ENCODE assay signal across 8 mouse cellular contexts in the genomic region with DNA sequence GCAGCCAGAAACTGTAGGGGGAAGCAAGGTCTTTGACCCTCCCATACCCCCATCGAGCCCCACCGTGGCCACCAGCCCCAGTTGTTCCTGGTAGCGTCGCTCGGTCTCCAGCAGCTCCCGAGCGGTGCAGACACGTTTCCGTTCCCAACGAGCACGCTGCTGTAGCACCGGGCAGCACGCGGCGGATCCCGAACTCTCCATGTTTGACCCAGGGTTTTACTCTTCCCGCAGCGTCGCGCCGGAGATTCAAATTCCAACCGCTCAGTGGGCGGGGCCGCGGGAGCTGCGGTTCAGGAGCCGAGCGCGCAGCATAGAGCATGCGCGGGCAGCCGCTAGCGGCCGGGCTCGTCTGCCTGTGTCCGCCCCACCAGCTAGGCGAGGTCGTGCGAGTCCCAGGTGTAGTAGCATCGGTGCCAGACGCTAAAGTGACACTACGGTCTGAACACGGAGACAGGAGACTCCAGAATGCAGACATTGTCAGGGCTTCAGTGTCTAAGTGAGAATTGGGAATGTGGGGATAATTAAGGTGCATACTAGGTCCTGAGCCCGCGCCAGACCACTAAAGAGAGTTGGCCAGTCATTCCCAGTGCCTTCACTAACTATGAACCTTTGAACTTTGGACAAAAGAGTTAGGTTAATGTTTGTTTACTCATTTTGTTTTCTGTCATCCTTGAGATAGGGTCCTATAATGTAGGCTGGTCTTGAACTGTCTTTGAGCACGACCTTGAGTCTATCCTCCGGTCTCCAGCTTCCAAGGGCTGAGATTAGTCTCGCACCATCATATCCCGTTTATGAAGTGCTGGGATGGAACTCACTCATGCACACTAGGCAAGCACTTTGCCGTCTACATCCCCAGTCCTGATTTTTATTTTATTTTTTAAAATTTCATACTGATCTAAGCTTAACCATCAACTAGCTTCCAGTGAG. TPM values are rescaled to one million over a fixed set of nuclear protein-coding genes. Genes with fewer than 3 reads are reported as not detected.
DNase-seq lines count a peak whose midpoint lies in the region; ATAC-seq lines count a peak whose summit lies in the region.

A gene (minus strand): TSS at position 289 of the 927 bp plus-strand sequence.

- H3K9ac ChIP-seq in embryonic facial prominence, embryonic 13.5 days: peak within 1 kb of the TSS; percentile 80
- H3K9ac ChIP-seq in kidney, embryonic 14.5 days (ENCODE audit: low read depth, low read length): peak within 1 kb of the TSS; percentile 76
- peak within 1 kb of the TSS; percentile 89 for H3K9ac ChIP-seq in liver, embryonic 13.5 days
- H3K9ac ChIP-seq in stomach, embryonic 16.5 days (ENCODE audit: low read length): peak within 1 kb of the TSS; percentile 78

- peaks cover 46% of the 10 kb centered on the region for H3K4me1 ChIP-seq in embryonic facial prominence, embryonic 13.5 days
- peaks cover 42% of the 10 kb centered on the region for H3K4me1 ChIP-seq in heart, embryonic 10.5 days
- H3K4me1 ChIP-seq in kidney, embryonic 14.5 days (ENCODE audit: control insufficient read depth, insufficient read depth, low read length): peaks cover 15% of the 10 kb centered on the region
- H3K4me1 ChIP-seq in liver, embryonic 13.5 days (replicated peaks): peaks cover 59% of the 10 kb centered on the region
- peaks cover 19% of the 10 kb centered on the region; the same call in 1 of the 2 replicates for H3K4me1 ChIP-seq in stomach, embryonic 16.5 days (ENCODE audit: control insufficient read depth, insufficient read depth, low read length)

- H3K27ac ChIP-seq in embryonic facial prominence, embryonic 13.5 days: peak within 1 kb of the TSS; percentile 45
- peak within 1 kb of the TSS; percentile 88 for H3K27ac ChIP-seq in heart, embryonic 10.5 days
- H3K27ac ChIP-seq in kidney, embryonic 14.5 days (ENCODE audit: low read depth, low read length): peak within 1 kb of the TSS; percentile 71
- H3K27ac ChIP-seq in liver, embryonic 13.5 days: peak within 1 kb of the TSS; percentile 80
- H3K27ac ChIP-seq in stomach, embryonic 16.5 days (ENCODE audit: low read length): peak within 1 kb of the TSS; percentile 68

- DNase-seq in B cell, adult 2 months: peak; percentile 56 to 63
- DNase-seq in adrenal gland, postnatal 4 days (ENCODE audit: low spot score in 2 of 2): peak; percentile 47 to 71
- DNase-seq in heart, embryonic 10.5 days (ENCODE audit: low spot score): peak; percentile 94
- DNase-seq in liver, embryonic 13.5 days: peak; percentile 85
- DNase-seq in naive thymus-derived CD4-positive, alpha-beta T cell, adult 2 months (ENCODE audit: low read depth): peak; percentile 76

- WGBS in embryonic facial prominence, embryonic 13.5 days: 6% methylated on average over 50 of the region's 50 CpGs
- WGBS in heart, embryonic 10.5 days: 7% methylated on average over 50 of the region's 50 CpGs
- 8% methylated on average over 50 of the region's 50 CpGs for WGBS in kidney, embryonic 14.5 days
- 7% methylated on average over 50 of the region's 50 CpGs for WGBS in liver, embryonic 13.5 days (ENCODE audit: insufficient replicate concordance)
- 7% methylated on average over 50 of the region's 50 CpGs for WGBS in stomach, embryonic 16.5 days

- no peaks in the 10 kb centered on the region for H3K27me3 ChIP-seq in embryonic facial prominence, embryonic 13.5 days
- H3K27me3 ChIP-seq in heart, embryonic 10.5 days (ENCODE audit: insufficient read depth, poor library complexity, severe bottlenecking): 0 out of 2 replicates have a peak, but pooled peaks cover 10% of the 10 kb centered on the region
- no peaks in the 10 kb centered on the region for H3K27me3 ChIP-seq in kidney, embryonic 14.5 days (ENCODE audit: control insufficient read depth, insufficient read depth, low read length)
- H3K27me3 ChIP-seq in liver, embryonic 13.5 days: no peaks in the 10 kb centered on the region; the same call in 1 of the 2 replicates
- H3K27me3 ChIP-seq in stomach, embryonic 16.5 days (ENCODE audit: control insufficient read depth, insufficient read depth, low read length): no peaks in the 10 kb centered on the region

- peak within 1 kb of the TSS; percentile 65 for H3K4me3 ChIP-seq in embryonic facial prominence, embryonic 13.5 days
- peak within 1 kb of the TSS; percentile 75 for H3K4me3 ChIP-seq in heart, embryonic 10.5 days
- H3K4me3 ChIP-seq in kidney, embryonic 14.5 days (ENCODE audit: low read length): peak within 1 kb of the TSS; percentile 65
- peak within 1 kb of the TSS; percentile 80 for H3K4me3 ChIP-seq in liver, embryonic 13.5 days (replicated peaks)
- H3K4me3 ChIP-seq in stomach, embryonic 16.5 days (replicated peaks; ENCODE audit: low read length): peak within 1 kb of the TSS; percentile 69

- ATAC-seq in embryonic facial prominence, embryonic 13.5 days (ENCODE audit: insufficient number of reproducible peaks, insufficient read depth, low FRiP score, low TSS enrichment, low read depth): peak; percentile 78
- peak; percentile 84 for ATAC-seq in kidney, embryonic 14.5 days (ENCODE audit: low FRiP score, low TSS enrichment)
- peak; percentile 91 for ATAC-seq in liver, embryonic 13.5 days (ENCODE audit: low read depth)
- peak; percentile 86 for ATAC-seq in stomach, embryonic 16.5 days (ENCODE audit: insufficient read depth, low FRiP score)

- H3K9me3 ChIP-seq in embryonic facial prominence, embryonic 13.5 days: no peaks in the 10 kb centered on the region
- no peaks in the 10 kb centered on the region for H3K9me3 ChIP-seq in heart, embryonic 10.5 days
- no peaks in the 10 kb centered on the region for H3K9me3 ChIP-seq in kidney, embryonic 14.5 days (ENCODE audit: control insufficient read depth, low read length)
- H3K9me3 ChIP-seq in liver, embryonic 13.5 days (replicated peaks): no peaks in the 10 kb centered on the region
- H3K9me3 ChIP-seq in stomach, embryonic 16.5 days (replicated peaks; ENCODE audit: control insufficient read depth, low read length): no peaks in the 10 kb centered on the region

- peak within 1 kb of the TSS; percentile 77 for H3K4me2 ChIP-seq in embryonic facial prominence, embryonic 13.5 days
- H3K4me2 ChIP-seq in kidney, embryonic 14.5 days (replicated peaks; ENCODE audit: low read depth, low read length): peak within 1 kb of the TSS; percentile 80
- H3K4me2 ChIP-seq in liver, embryonic 13.5 days: peak within 1 kb of the TSS; percentile 78
- peak within 1 kb of the TSS; percentile 88 for H3K4me2 ChIP-seq in stomach, embryonic 16.5 days (ENCODE audit: low read depth, low read length)

- peaks cover 22% of the 10 kb centered on the region for H3K36me3 ChIP-seq in embryonic facial prominence, embryonic 13.5 days
- peaks cover 24% of the 10 kb centered on the region for H3K36me3 ChIP-seq in heart, embryonic 10.5 days
- peaks cover 18% of the 10 kb centered on the region; the same call in 1 of the 2 replicates for H3K36me3 ChIP-seq in kidney, embryonic 14.5 days (ENCODE audit: control insufficient read depth, insufficient read depth, low read length)
- peaks cover 30% of the 10 kb centered on the region for H3K36me3 ChIP-seq in liver, embryonic 13.5 days
- H3K36me3 ChIP-seq in stomach, embryonic 16.5 days (ENCODE audit: control insufficient read depth, insufficient read depth, low read length): 0 out of 2 replicates have a peak, but pooled peaks cover 4% of the 10 kb centered on the region

RNA-seq across cellular contexts. Expression of the gene that starts here (rescaled TPM):
- total RNA-seq in adrenal gland, postnatal 4 days (2021): 10 to 100 TPM; 11.3 to 15.0 TPM
- 45.7 and 47.8 TPM in 2 replicates for polyA plus RNA-seq in embryonic facial prominence, embryonic 13.5 days (2015; fragmentation: Nextera tagmentation; extraction: Ambion mirVana)
- 39.9 and 40.1 TPM in 2 replicates for polyA plus RNA-seq in heart, embryonic 10.5 days (2016; fragmentation: Nextera tagmentation; extraction: Ambion mirVana)
- polyA plus RNA-seq in kidney, embryonic 14.5 days (2014; fragmentation: Nextera tagmentation; extraction: Ambion mirVana): 36.4 and 38.2 TPM in 2 replicates
- 29.4 and 35.8 TPM in 2 replicates for polyA plus RNA-seq in liver, embryonic 13.5 days (2015; fragmentation: Nextera tagmentation; extraction: Ambion mirVana)
- polyA plus RNA-seq in stomach, embryonic 16.5 days (2015; fragmentation: Nextera tagmentation; extraction: Ambion mirVana): 45.0 and 46.1 TPM in 2 replicates

Comparison
In these comparisons a context has a peak if more than half of its experiments do, and no peak if none do; other contexts are left out.
1. Peak in every context shown above with its lines: DNase-seq, ATAC-seq, H3K4me3 ChIP-seq and H3K27ac ChIP-seq.